Mouse (Mus musculus): ENCODE results near the gene Mas1. TPM values are rescaled to one million over a fixed set of nuclear protein-coding genes. Genes with fewer than 3 reads are reported as not detected.

Gene Mas1
- polyA plus RNA-seq, 1 experiment from 2014 or later, result 0.20 TPM

- H3K27ac ChIP-seq, result no peak overlapping the region
- 91% methylated on average over 8 of the region's 8 CpGs for WGBS
These were observed 18.1 kb downstream of the Mas1 start for GRCm38 (mm10) chr17:12849778-12850382.

GRCm38 (mm10) chr17:12847736-12848135, 20.2 kb downstream of the Mas1 start:
- DNase-seq (ENCODE audit: low spot score), result no peak
- no peak overlapping the region for H3K4me3 ChIP-seq (replicated peaks; ENCODE audit: low read depth, low read length)

More at GRCm38 (mm10) chr17:12849778-12850382, 18.1 kb downstream of the Mas1 start:
- Histone ChIP-seq H3K9me3 (replicated peaks; ENCODE audit: low read length) (no peaks in the 10 kb centered on the region), H3K36me3 (ENCODE audit: insufficient read depth, low read length) (no peaks in the 10 kb centered on the region), H3K4me2 (ENCODE audit: low read length) (no peak overlapping the region), H3K9ac (ENCODE audit: low read depth, low read length) (no peak overlapping the region), H3K4me1 (replicated peaks; ENCODE audit: insufficient read depth, low read length) (no peaks in the 10 kb centered on the region), H3K4me3 (replicated peaks; ENCODE audit: low read depth, low read length) (no peak overlapping the region), H3K27me3 (ENCODE audit: insufficient read depth, low read length) (no peaks in the 10 kb centered on the region)
- TF ChIP-seq CTCF (IDR thresholded peaks at IDR 0.05; ENCODE audit: low read depth), result no peak
- DNase-seq (ENCODE audit: low spot score) (no peak), ATAC-seq (replicated peaks; ENCODE audit: low FRiP score, low read depth) (no peak)

GRCm38 (mm10) chr17:12846474-12846873, 21.5 kb downstream of the Mas1 start:
- H3K27ac ChIP-seq, result peak overlapping the region; percentile 34; the same call in 1 of the 2 replicates

More at GRCm38 (mm10) chr17:12847736-12848135, 20.2 kb downstream of the Mas1 start:
- no peak overlapping the region for H3K4me2 ChIP-seq (ENCODE audit: low read length)
- no peak for ATAC-seq (replicated peaks; ENCODE audit: low FRiP score, low read depth)
- no peaks in the 10 kb centered on the region for H3K9me3 ChIP-seq (replicated peaks; ENCODE audit: low read length)
- H3K36me3 ChIP-seq (ENCODE audit: insufficient read depth, low read length), result no peaks in the 10 kb centered on the region
- no peaks in the 10 kb centered on the region for H3K4me1 ChIP-seq (replicated peaks; ENCODE audit: insufficient read depth, low read length)
- H3K9ac ChIP-seq (ENCODE audit: low read depth, low read length), result no peak overlapping the region
- H3K27ac ChIP-seq, result no peak overlapping the region
- TF ChIP-seq CTCF (IDR thresholded peaks at IDR 0.05; ENCODE audit: low read depth), result no peak
- 53% methylated on average over 4 of the region's 4 CpGs for WGBS
- H3K27me3 ChIP-seq (ENCODE audit: insufficient read depth, low read length), result no peaks in the 10 kb centered on the region

GRCm38 (mm10) chr17:12845862-12846261, 22.1 kb downstream of the Mas1 start:
- Histone ChIP-seq H3K27me3 (ENCODE audit: insufficient read depth, low read length) (no peaks in the 10 kb centered on the region), H3K27ac (peak overlapping the region; percentile 34; the same call in 1 of the 2 replicates), H3K9me3 (replicated peaks; ENCODE audit: low read length) (no peaks in the 10 kb centered on the region), H3K4me1 (replicated peaks; ENCODE audit: insufficient read depth, low read length) (no peaks in the 10 kb centered on the region), H3K36me3 (ENCODE audit: insufficient read depth, low read length) (no peaks in the 10 kb centered on the region), H3K4me2 (ENCODE audit: low read length) (no peak overlapping the region), H3K9ac (ENCODE audit: low read depth, low read length) (no peak overlapping the region), H3K4me3 (replicated peaks; ENCODE audit: low read depth, low read length) (no peak overlapping the region)
- no peak for TF ChIP-seq CTCF (IDR thresholded peaks at IDR 0.05; ENCODE audit: low read depth)
- no peak; the same call in 1 of the 2 replicates for ATAC-seq (replicated peaks; ENCODE audit: low FRiP score, low read depth)
- WGBS, result 30% methylated on average over 5 of the region's 5 CpGs
- no peak for DNase-seq (ENCODE audit: low spot score)

More at GRCm38 (mm10) chr17:12846474-12846873, 21.5 kb downstream of the Mas1 start:
- H3K9ac ChIP-seq (ENCODE audit: low read depth, low read length), result no peak overlapping the region
- TF ChIP-seq CTCF (IDR thresholded peaks at IDR 0.05; ENCODE audit: low read depth), result no peak
- H3K4me2 ChIP-seq (ENCODE audit: low read length), result no peak overlapping the region
- ATAC-seq (replicated peaks; ENCODE audit: low FRiP score, low read depth) (no peak; the same call in 1 of the 2 replicates), DNase-seq (ENCODE audit: low spot score) (no peak)
- no peaks in the 10 kb centered on the region for H3K27me3 ChIP-seq (ENCODE audit: insufficient read depth, low read length)
- H3K9me3 ChIP-seq (replicated peaks; ENCODE audit: low read length), result no peaks in the 10 kb centered on the region
- H3K4me3 ChIP-seq (replicated peaks; ENCODE audit: low read depth, low read length), result no peak overlapping the region
- no peaks in the 10 kb centered on the region for H3K4me1 ChIP-seq (replicated peaks; ENCODE audit: insufficient read depth, low read length)
- WGBS, result 62% methylated on average over 5 of the region's 5 CpGs
- H3K36me3 ChIP-seq (ENCODE audit: insufficient read depth, low read length), result no peaks in the 10 kb centered on the region

- H3K9ac ChIP-seq (ENCODE audit: low read depth, low read length), result no peak overlapping the region
- no peak overlapping the region for H3K27ac ChIP-seq
- no peak for TF ChIP-seq CTCF (IDR thresholded peaks at IDR 0.05; ENCODE audit: low read depth)
- WGBS, result 71% methylated on average over 4 of the region's 4 CpGs
- no peaks in the 10 kb centered on the region for H3K9me3 ChIP-seq (replicated peaks; ENCODE audit: low read length)
- H3K4me3 ChIP-seq (replicated peaks; ENCODE audit: low read depth, low read length), result no peak overlapping the region
- no peaks in the 10 kb centered on the region for H3K36me3 ChIP-seq (ENCODE audit: insufficient read depth, low read length)
- no peaks in the 10 kb centered on the region for H3K27me3 ChIP-seq (ENCODE audit: insufficient read depth, low read length)
- ATAC-seq (replicated peaks; ENCODE audit: low FRiP score, low read depth) (no peak), DNase-seq (ENCODE audit: low spot score) (no peak)
- no peaks in the 10 kb centered on the region for H3K4me1 ChIP-seq (replicated peaks; ENCODE audit: insufficient read depth, low read length)
- no peak overlapping the region for H3K4me2 ChIP-seq (ENCODE audit: low read length)
These were observed 23.4 kb downstream of the Mas1 start for GRCm38 (mm10) chr17:12844540-12844939.

- H3K9ac ChIP-seq (ENCODE audit: low read depth, low read length), result no peak overlapping the region
- 60% methylated on average over 6 of the region's 6 CpGs for whole genome bisulfite sequencing
- TF ChIP-seq CTCF (IDR thresholded peaks at IDR 0.05; ENCODE audit: low read depth), result no peak
- no peak overlapping the region for H3K4me2 ChIP-seq (ENCODE audit: low read length)
- H3K9me3 ChIP-seq (replicated peaks; ENCODE audit: low read length), result no peaks in the 10 kb centered on the region
- no peaks in the 10 kb centered on the region for H3K27me3 ChIP-seq (ENCODE audit: insufficient read depth, low read length)
- H3K4me3 ChIP-seq (replicated peaks; ENCODE audit: low read depth, low read length), result no peak overlapping the region
- no peak overlapping the region for H3K27ac ChIP-seq
- no peak for ATAC-seq (replicated peaks; ENCODE audit: low FRiP score, low read depth)
- no peak for DNase-seq (ENCODE audit: low spot score)
- no peaks in the 10 kb centered on the region for H3K36me3 ChIP-seq (ENCODE audit: insufficient read depth, low read length)
- H3K4me1 ChIP-seq (replicated peaks; ENCODE audit: insufficient read depth, low read length), result no peaks in the 10 kb centered on the region
These were observed 24.1 kb downstream of the Mas1 start for GRCm38 (mm10) chr17:12843826-12844225.
